Mouse (Mus musculus) neural tube, embryonic 14.5 days (tissue): ENCODE data around the gene Abhd6. TPM values are rescaled to one million over a fixed set of nuclear protein-coding genes. Genes with fewer than 3 reads are reported as not detected.

Experiments
- ATAC-seq: fragments of 200-750 bp; cut with Nextera tagmentation; 2 replicates; pipeline ENCODE4 v1.8.0; 2017; ENCODE audit warnings: low read depth, mild to moderate bottlenecking, moderate TSS enrichment, moderate library complexity
- H3K27ac ChIP-seq: fragments of 300-500 bp; sonication (generic); 2 replicates; pipeline ENCODE4 v1.5.1; 2014; ENCODE audit warnings: low read depth, mild to moderate bottlenecking, control low read depth, low read length, moderate library complexity, mixed read lengths
- H3K27me3 ChIP-seq: fragments of 300-500 bp; sonication (generic); 2 replicates; pipeline ENCODE4 v1.6.1; 2014; ENCODE audit warnings: low read length; ENCODE audit not compliant: control insufficient read depth, insufficient read depth
- H3K36me3 ChIP-seq: fragments of 300-500 bp; sonication (generic); 2 replicates; pipeline ENCODE4 v1.6.1; 2014; ENCODE audit warnings: low read length, mixed read lengths; ENCODE audit not compliant: control insufficient read depth, insufficient read depth
- H3K4me1 ChIP-seq: fragments of 300-500 bp; sonication (generic); 2 replicates; pipeline ENCODE4 v1.6.1; 2014; ENCODE audit warnings: low read length; ENCODE audit not compliant: control insufficient read depth, insufficient read depth
- H3K4me2 ChIP-seq: fragments of 300-500 bp; sonication (generic); 2 replicates; pipeline ENCODE4 v1.6.1; 2014; ENCODE audit warnings: mild to moderate bottlenecking, low read depth, low read length, control low read depth
- H3K4me3 ChIP-seq: fragments of 300-500 bp; sonication (generic); 2 replicates; pipeline ENCODE4 v1.5.1; 2014; ENCODE audit warnings: low read depth, low read length, control low read depth, mixed read lengths
- H3K9ac ChIP-seq: fragments of 300-500 bp; sonication (generic); replicated peaks from 2 replicates; pipeline ENCODE4 v1.6.1; 2014; ENCODE audit warnings: low read depth, mild to moderate bottlenecking, control low read depth, low read length, mixed read lengths
- H3K9me3 ChIP-seq: fragments of 300-500 bp; sonication (generic); 2 replicates; pipeline ENCODE4 v1.6.1; 2016; ENCODE audit warnings: low read length; ENCODE audit not compliant: control insufficient read depth
- WGBS: fragments of 180-500 bp; shearing (Covaris S2); extraction: QIAGEN DNeasy Blood & Tissue Kit; methylation state at CpG from one replicate; pipeline ENCODE4 v1.1.7; 2014; 5-methylcytosine and 5-hydroxymethylcytosine counted together
- polyA plus RNA-seq: library from polyadenylated mRNA; unstranded; fragments of >200 nt; fragmentation: Nextera tagmentation; extraction: Ambion mirVana; gene quantifications from 2 replicates; pipeline ENCODE4 v1.2.1, GENCODE M21; 2014

Gene Abhd6
- polyA plus RNA-seq, 1 experiment from 2014 or later = 35.3 TPM

DNA sequence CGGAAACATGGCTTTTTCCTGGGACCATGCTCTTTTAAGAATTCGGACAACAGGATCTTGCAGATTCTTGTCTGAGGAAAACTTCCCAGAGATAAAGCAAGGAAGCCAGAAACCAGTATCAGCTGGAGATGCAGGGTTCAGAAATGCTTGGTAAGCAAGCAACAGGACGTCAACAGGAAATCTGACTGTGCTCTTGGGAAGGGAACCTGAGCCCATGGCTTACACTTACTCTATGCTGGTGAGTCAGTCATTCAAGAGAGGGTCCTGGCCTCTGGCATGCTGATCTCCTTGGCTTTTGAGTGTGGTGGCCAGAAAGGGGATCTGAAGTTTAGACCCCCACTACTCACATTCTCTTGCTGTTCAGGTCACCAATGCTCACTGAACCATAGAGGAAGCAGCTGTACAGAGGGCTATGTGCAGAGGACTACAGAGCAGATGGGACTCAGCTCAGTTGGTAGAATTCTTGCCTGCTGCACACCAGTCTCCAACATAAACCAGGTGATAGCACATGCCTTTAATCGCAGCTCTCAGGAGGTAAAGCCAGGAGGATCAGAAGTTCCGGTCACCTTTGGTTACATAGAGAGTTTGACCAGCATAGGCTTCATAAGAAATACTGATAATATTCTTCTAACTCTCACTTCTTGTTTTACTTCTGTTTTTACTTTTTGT lies 11.5 kb upstream of the Abhd6 start:
- Histone ChIP-seq H3K27ac (no peak overlapping the region), H3K4me3 (no peak overlapping the region), H3K4me1 (no peaks in the 10 kb centered on the region), H3K9me3 (no peaks in the 10 kb centered on the region), H3K27me3 (no peaks in the 10 kb centered on the region), H3K9ac (no peak overlapping the region), H3K36me3 (no peaks in the 10 kb centered on the region), H3K4me2 (no peak overlapping the region)
- WGBS = 83% methylated on average over 5 of the region's 5 CpGs
- no peak for ATAC-seq

DNA sequence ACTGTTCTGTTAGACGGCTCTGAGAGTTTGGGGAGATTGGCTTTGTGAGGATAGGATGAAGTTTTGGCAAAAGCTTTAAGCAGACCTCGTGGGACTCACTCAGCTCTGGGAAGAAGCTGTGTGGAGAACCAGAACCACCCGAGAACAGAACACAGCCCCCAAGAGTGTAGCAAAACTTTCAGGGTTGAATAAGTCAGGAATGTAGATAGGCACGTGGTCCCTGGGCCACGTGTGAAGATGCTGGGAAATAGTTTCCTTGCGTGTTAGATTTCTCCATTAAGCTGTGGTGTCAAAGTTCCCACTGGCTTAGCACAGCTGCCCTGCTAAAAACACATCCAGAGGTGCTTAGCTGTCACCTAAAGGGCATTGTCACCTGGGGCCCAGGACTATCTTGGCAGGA lies 10.5 kb upstream of the Abhd6 start:
- H3K9ac ChIP-seq = no peak overlapping the region
- no peak overlapping the region for H3K4me3 ChIP-seq
- WGBS = 79% methylated on average over 6 of the region's 6 CpGs
- no peak overlapping the region for H3K4me2 ChIP-seq
- ATAC-seq = no peak
- no peaks in the 10 kb centered on the region for H3K4me1 ChIP-seq
- no peak overlapping the region for H3K27ac ChIP-seq
- H3K9me3 ChIP-seq = no peaks in the 10 kb centered on the region
- no peaks in the 10 kb centered on the region for H3K27me3 ChIP-seq
- H3K36me3 ChIP-seq = no peaks in the 10 kb centered on the region

GRCm38 (mm10) chr14:7994271-7994767 lies 8.4 kb upstream of the Abhd6 start, which contains the start of gene Dnase1l3:
Dnase1l3 (minus strand) TSS chr14:7994573.
- no peak within 1 kb of the TSS for H3K27ac ChIP-seq
- H3K9me3 ChIP-seq = no peaks in the 10 kb centered on the region
- 74% methylated on average over 8 of the region's 8 CpGs for WGBS
- H3K4me3 ChIP-seq = no peak within 1 kb of the TSS
- no peaks in the 10 kb centered on the region for H3K36me3 ChIP-seq
- H3K4me1 ChIP-seq = no peaks in the 10 kb centered on the region
- H3K27me3 ChIP-seq = no peaks in the 10 kb centered on the region
- H3K4me2 ChIP-seq = no peak within 1 kb of the TSS
- H3K9ac ChIP-seq = no peak within 1 kb of the TSS
- 0 out of 2 replicates have a peak, but pooled peaks have one; percentile 17 for ATAC-seq

GRCm38 (mm10) chr14:7997255-7997696 lies 5.4 kb upstream of the Abhd6 start:
- Histone ChIP-seq H3K27me3 (0 out of 2 replicates have a peak, but pooled peaks cover 2% of the 10 kb centered on the region), H3K4me1 (no peaks in the 10 kb centered on the region), H3K9me3 (no peaks in the 10 kb centered on the region), H3K36me3 (no peaks in the 10 kb centered on the region), H3K9ac (no peak overlapping the region), H3K4me3 (no peak overlapping the region), H3K27ac (no peak overlapping the region), H3K4me2 (peak overlapping the region; percentile 37)
- ATAC-seq = peak; percentile 71; the same call in 1 of the 2 replicates
- 3% methylated on average over 15 of the region's 15 CpGs for WGBS

GRCm38 (mm10) chr14:7999030-7999429 lies 3.7 kb upstream of the Abhd6 start:
- H3K9me3 ChIP-seq = no peaks in the 10 kb centered on the region
- H3K36me3 ChIP-seq = no peaks in the 10 kb centered on the region
- no peak overlapping the region for H3K4me2 ChIP-seq
- no peak overlapping the region for H3K9ac ChIP-seq
- no peak overlapping the region for H3K27ac ChIP-seq
- 89% methylated on average over 3 of the region's 3 CpGs for WGBS
- no peak for ATAC-seq
- no peak overlapping the region for H3K4me3 ChIP-seq
- 0 out of 2 replicates have a peak, but pooled peaks cover 2% of the 10 kb centered on the region for H3K27me3 ChIP-seq
- peaks cover 4% of the 10 kb centered on the region for H3K4me1 ChIP-seq

DNA sequence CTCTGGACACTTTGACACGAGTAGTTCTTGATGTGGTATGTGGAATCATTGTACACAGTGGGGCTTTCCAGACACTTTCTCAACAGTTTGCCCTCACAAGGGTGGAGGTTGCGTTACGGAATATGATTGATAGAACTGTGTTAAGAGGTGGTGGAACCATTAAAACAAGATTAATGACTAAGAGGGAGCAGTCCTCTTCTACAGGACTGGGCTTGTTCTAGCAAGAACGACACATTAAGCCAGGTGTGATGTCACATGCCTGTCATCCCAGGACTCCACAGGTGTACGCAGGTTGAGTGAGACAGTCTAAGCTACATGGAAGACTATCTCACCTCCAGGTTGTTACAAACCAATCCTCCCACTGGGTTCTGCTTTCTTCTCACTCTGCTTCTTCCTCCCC lies 3.3 kb upstream of the Abhd6 start:
- Histone ChIP-seq H3K9ac (no peak overlapping the region), H3K27ac (no peak overlapping the region), H3K4me2 (no peak overlapping the region), H3K36me3 (no peaks in the 10 kb centered on the region), H3K9me3 (no peaks in the 10 kb centered on the region), H3K4me1 (peaks cover 8% of the 10 kb centered on the region), H3K27me3 (0 out of 2 replicates have a peak, but pooled peaks cover 2% of the 10 kb centered on the region), H3K4me3 (no peak overlapping the region)
- 83% methylated on average over 5 of the region's 5 CpGs for WGBS
- no peak for ATAC-seq

GRCm38 (mm10) chr14:8000247-8000646 lies 2.5 kb upstream of the Abhd6 start:
- peaks cover 11% of the 10 kb centered on the region for H3K4me1 ChIP-seq
- H3K36me3 ChIP-seq = no peaks in the 10 kb centered on the region
- H3K4me3 ChIP-seq = no peak overlapping the region
- H3K9ac ChIP-seq = no peak overlapping the region
- no peak overlapping the region for H3K27ac ChIP-seq
- 0 out of 2 replicates have a peak, but pooled peaks cover 2% of the 10 kb centered on the region for H3K27me3 ChIP-seq
- H3K4me2 ChIP-seq = no peak overlapping the region
- 91% methylated on average over 5 of the region's 5 CpGs for WGBS
- H3K9me3 ChIP-seq = no peaks in the 10 kb centered on the region
- no peak for ATAC-seq

- H3K27me3 ChIP-seq = 0 out of 2 replicates have a peak, but pooled peaks cover 2% of the 10 kb centered on the region
- WGBS = 26% methylated on average over 17 of the region's 17 CpGs
- no peaks in the 10 kb centered on the region for H3K9me3 ChIP-seq
- no peaks in the 10 kb centered on the region for H3K36me3 ChIP-seq
- H3K4me2 ChIP-seq = no peak overlapping the region
- peaks cover 11% of the 10 kb centered on the region for H3K4me1 ChIP-seq
- H3K27ac ChIP-seq = no peak overlapping the region
- H3K4me3 ChIP-seq = no peak overlapping the region
- no peak for ATAC-seq
- no peak overlapping the region for H3K9ac ChIP-seq
Measured at GRCm38 (mm10) chr14:8000831-8001685, 1.6 kb upstream of the Abhd6 start.
